Mouse (Mus musculus): ENCODE data around the gene B230104I21Rik. TPM values are rescaled to one million over a fixed set of nuclear protein-coding genes. Genes with fewer than 3 reads are reported as not detected.
A peak's percentile ranks its signal among the peaks of the same experiment; 100 is the strongest.

The B230104I21Rik gene
- total RNA-seq, 2 experiments from 2014 or later, result not detected

GRCm38 (mm10) chr4:154346731-154347522 lies 11.0 kb downstream of the B230104I21Rik start:
- intact Hi-C loops (cut with DNase I), result no loop called here

GRCm38 (mm10) chr4:154348197-154348786 lies 12.4 kb downstream of the B230104I21Rik start:
- DNase-seq, result no peak
- intact Hi-C loops (cut with DNase I), result no loop called here

More at GRCm38 (mm10) chr4:154346731-154347522, 11.0 kb downstream of the B230104I21Rik start:
- no peak for DNase-seq

- no peak for DNase-seq
- intact Hi-C loops (cut with DNase I), result no loop called here
These were observed 16.3 kb downstream of the B230104I21Rik start for GRCm38 (mm10) chr4:154352246-154352645.

GRCm38 (mm10) chr4:154355408-154355807 lies 19.5 kb downstream of the B230104I21Rik start:
- intact Hi-C loops (cut with DNase I), result no loop called here
- DNase-seq, result no peak

- DNase-seq, result peak in 1 of 2 experiments; percentile 14
These were observed 22.4 kb downstream of the B230104I21Rik start for GRCm38 (mm10) chr4:154358370-154358769.

GRCm38 (mm10) chr4:154358816-154359215 lies 22.9 kb downstream of the B230104I21Rik start:
- intact Hi-C loops (cut with DNase I), result no loop called here
- peak in 1 of 2 experiments; percentile 8 for DNase-seq

More at GRCm38 (mm10) chr4:154358370-154358769, 22.4 kb downstream of the B230104I21Rik start:
- intact Hi-C loops (cut with DNase I), result no loop called here

GRCm38 (mm10) chr4:154359762-154360300 lies 23.9 kb downstream of the B230104I21Rik start:
- no peak for DNase-seq
- intact Hi-C loops (cut with DNase I), result no loop called here

GRCm38 (mm10) chr4:154360441-154360840 lies 24.5 kb downstream of the B230104I21Rik start:
- intact Hi-C loops (cut with DNase I), result no loop called here
- DNase-seq, result no peak

- DNase-seq, result no peak
- intact Hi-C loops (cut with DNase I), result no loop called here
These were observed 24.9 kb downstream of the B230104I21Rik start for GRCm38 (mm10) chr4:154360850-154361249.

GRCm38 (mm10) chr4:154364752-154365151 lies 28.8 kb downstream of the B230104I21Rik start:
- intact Hi-C loops (cut with DNase I), result no loop called here

GRCm38 (mm10) chr4:154366836-154367235 lies 30.9 kb downstream of the B230104I21Rik start:
- DNase-seq, result no peak
- intact Hi-C loops (cut with DNase I), result no loop called here

More at GRCm38 (mm10) chr4:154364752-154365151, 28.8 kb downstream of the B230104I21Rik start:
- DNase-seq, result no peak

- intact Hi-C loops (cut with DNase I), result no loop called here
- DNase-seq, result no peak
These were observed 33.2 kb downstream of the B230104I21Rik start for GRCm38 (mm10) chr4:154369089-154369488.

- DNase-seq, result no peak
- intact Hi-C loops (cut with DNase I), result no loop called here
These were observed 34.9 kb downstream of the B230104I21Rik start for GRCm38 (mm10) chr4:154370841-154371240.

GRCm38 (mm10) chr4:154371542-154372247 lies 35.8 kb downstream of the B230104I21Rik start:
- DNase-seq, result no peak
- intact Hi-C loops (cut with DNase I), result no loop called here

GRCm38 (mm10) chr4:154375939-154376625 lies 40.2 kb downstream of the B230104I21Rik start:
- intact Hi-C loops (cut with DNase I), result no loop called here
- no peak for DNase-seq

- DNase-seq, result no peak
- intact Hi-C loops (cut with DNase I), result no loop called here
These were observed 42.9 kb downstream of the B230104I21Rik start for GRCm38 (mm10) chr4:154378876-154379275.

- no peak for DNase-seq
- intact Hi-C loops (cut with DNase I), result no loop called here
These were observed 49.3 kb downstream of the B230104I21Rik start for GRCm38 (mm10) chr4:154385208-154385607.

- intact Hi-C loops (cut with DNase I), result no loop called here
- no peak for DNase-seq
These were observed 50.0 kb downstream of the B230104I21Rik start for GRCm38 (mm10) chr4:154385918-154386317.

GRCm38 (mm10) chr4:154386810-154387209 lies 50.9 kb downstream of the B230104I21Rik start:
- no peak for DNase-seq
- intact Hi-C loops (cut with DNase I), result no loop called here

GRCm38 (mm10) chr4:154389641-154390040 lies 53.7 kb downstream of the B230104I21Rik start:
- intact Hi-C loops (cut with DNase I), result no loop called here
- DNase-seq, result no peak
